Mouse (Mus musculus): Measurements from ENCODE around the gene Rnf157. TPM values are rescaled to one million over a fixed set of nuclear protein-coding genes. Genes with fewer than 3 reads are reported as not detected.
"Not testable (repeated sequence)": the region's sequence is repeated elsewhere in the genome, so short reads cannot be mapped to it uniquely, and the experiment has no call there.

The Rnf157 gene
- total and polyA plus RNA-seq, 3 experiments, result 8.7 to 39.3 (median 10.9) TPM

GRCm38 (mm10) chr11:116426328-116426727, 13.5 kb upstream of the Rnf157 start:
- DNase-seq (ENCODE audit: extremely low read depth); H3K79me2 ChIP-seq (replicated peaks; ENCODE audit: control insufficient read depth, extremely low read depth, insufficient read depth, poor library complexity, severe bottlenecking); H3K27ac ChIP-seq (ENCODE audit: insufficient read depth, low read depth); H3K9me3 ChIP-seq (replicated peaks; ENCODE audit: low read length); H3K4me3 ChIP-seq (replicated peaks in 1 of 3; ENCODE audit: low read depth in 2 of 3, low read length in 2 of 3, poor library complexity in 1 of 3); H3K4me2 ChIP-seq (ENCODE audit: insufficient read depth, low read depth, poor library complexity, severe bottlenecking); H3K27me3 ChIP-seq (replicated peaks); dilution Hi-C loops (cut with MboI; ENCODE audit: extremely low pct_ligation_motif_present, extremely low pct_unique_long_range_greater_than_20kb, low sequenced_read_pairs); H3K36me3 ChIP-seq (replicated peaks in 1 of 2; ENCODE audit: control insufficient read depth in 1 of 2, insufficient read depth in 1 of 2, low read length in 1 of 2); in situ Hi-C loops (cut with MboI; ENCODE audit: low pct_ligation_motif_present, low pct_unique_long_range_greater_than_20kb, low sequenced_read_pairs); H3K9ac ChIP-seq (ENCODE audit: insufficient read depth, low read depth): not testable (repeated sequence)
- H3K4me1 ChIP-seq (ENCODE audit: control insufficient read depth in 1 of 2, insufficient read depth in 2 of 2), result peaks cover 33 to 87% of the 10 kb centered on the region in 2 experiments

- H3K79me2 ChIP-seq (replicated peaks; ENCODE audit: control insufficient read depth, extremely low read depth, insufficient read depth, poor library complexity, severe bottlenecking), result peaks cover 21% of the 10 kb centered on the region
- peak overlapping the region; percentile 55 for H3K4me2 ChIP-seq (ENCODE audit: insufficient read depth, low read depth, poor library complexity, severe bottlenecking)
- in situ Hi-C loops (cut with MboI; ENCODE audit: low pct_ligation_motif_present, low pct_unique_long_range_greater_than_20kb, low sequenced_read_pairs) (loop anchor here (25.0 kb wide), 1 partner anchor 788 kb away; the partner anchor contains the start of gene Slc25a19), dilution Hi-C loops (cut with MboI; ENCODE audit: extremely low pct_ligation_motif_present, extremely low pct_unique_long_range_greater_than_20kb, low sequenced_read_pairs) (no loop called here)
- H3K4me3 ChIP-seq (replicated peaks in 1 of 3; ENCODE audit: low read depth in 2 of 3, low read length in 2 of 3, poor library complexity in 1 of 3), result peak overlapping the region in 2 of 3 experiments; percentile 4 to 12
- TF ChIP-seq HCFC1 (IDR thresholded peaks at IDR 0.05; ENCODE audit: low read depth, low read length) (no peak), POLR2A (IDR thresholded peaks at IDR 0.05; ENCODE audit: low read depth, low read length) (0 out of 2 replicates have a peak, but pooled peaks have one; percentile 17), MEF2A (IDR thresholded peaks at IDR 0.05; ENCODE audit: borderline replicate concordance, low read depth, low read length) (0 out of 2 replicates have a peak, but pooled peaks have one; percentile 21)
- peak overlapping the region; percentile 97 for H3K27ac ChIP-seq (ENCODE audit: insufficient read depth, low read depth)
- peak overlapping the region; percentile 72 for H3K9ac ChIP-seq (ENCODE audit: insufficient read depth, low read depth)
- no peak for DNase-seq (ENCODE audit: extremely low read depth)
- H3K27me3 ChIP-seq (replicated peaks), result no peaks in the 10 kb centered on the region
- no peaks in the 10 kb centered on the region for H3K9me3 ChIP-seq (replicated peaks; ENCODE audit: low read length)
- peaks cover 39 to 90% of the 10 kb centered on the region in 2 experiments for H3K4me1 ChIP-seq (ENCODE audit: control insufficient read depth in 1 of 2, insufficient read depth in 2 of 2)
- peaks cover 0 to 3% of the 10 kb centered on the region in 2 experiments for H3K36me3 ChIP-seq (replicated peaks in 1 of 2; ENCODE audit: control insufficient read depth in 1 of 2, insufficient read depth in 1 of 2, low read length in 1 of 2)
Observed at GRCm38 (mm10) chr11:116424621-116425407, 12.0 kb upstream of the Rnf157 start.

- Histone ChIP-seq H3K4me2 (ENCODE audit: insufficient read depth, low read depth, poor library complexity, severe bottlenecking) (peak overlapping the region; percentile 55), H3K4me3 (replicated peaks in 1 of 3; ENCODE audit: low read depth in 2 of 3, low read length in 2 of 3, poor library complexity in 1 of 3) (peak overlapping the region; percentile 12 to 44 (median 13)), H3K27ac (ENCODE audit: insufficient read depth, low read depth) (peak overlapping the region; percentile 97), H3K79me2 (replicated peaks; ENCODE audit: control insufficient read depth, extremely low read depth, insufficient read depth, poor library complexity, severe bottlenecking) (peaks cover 22% of the 10 kb centered on the region), H3K9ac (ENCODE audit: insufficient read depth, low read depth) (peak overlapping the region; percentile 72), H3K4me1 (ENCODE audit: control insufficient read depth in 1 of 2, insufficient read depth in 2 of 2) (peaks cover 35 to 86% of the 10 kb centered on the region in 2 experiments), H3K9me3 (replicated peaks; ENCODE audit: low read length) (no peaks in the 10 kb centered on the region), H3K36me3 (replicated peaks in 1 of 2; ENCODE audit: control insufficient read depth in 1 of 2, insufficient read depth in 1 of 2, low read length in 1 of 2) (peaks cover 0 to 3% of the 10 kb centered on the region in 2 experiments), H3K27me3 (replicated peaks) (no peaks in the 10 kb centered on the region)
- dilution Hi-C loops (cut with MboI; ENCODE audit: extremely low pct_ligation_motif_present, extremely low pct_unique_long_range_greater_than_20kb, low sequenced_read_pairs), result no loop called here
- in situ Hi-C loops (cut with MboI; ENCODE audit: low pct_ligation_motif_present, low pct_unique_long_range_greater_than_20kb, low sequenced_read_pairs), result loop anchor here (25.0 kb wide), 1 partner anchor 787 kb away; the partner anchor contains the start of gene Slc25a19
- DNase-seq (ENCODE audit: extremely low read depth), result peak; percentile 97
- TF ChIP-seq ZKSCAN1 (IDR thresholded peaks at IDR 0.05; ENCODE audit: borderline replicate concordance, low read depth, low read length) (no peak; the same call in 1 of the 2 replicates), TCF12 (IDR thresholded peaks at IDR 0.05; ENCODE audit: low read depth, low read length) (peak; percentile 92), CHD1 (IDR thresholded peaks at IDR 0.05; ENCODE audit: low read depth, low read length) (peak; percentile 61; the same call in 1 of the 2 replicates), ETS1 (conservative IDR thresholded peaks at IDR 0.05; ENCODE audit: low read depth, low read length) (peak; percentile 94), RAD21 (IDR thresholded peaks at IDR 0.05; ENCODE audit: low read depth, low read length) (no peak; the same call in 1 of the 2 replicates), USF1 (IDR thresholded peaks at IDR 0.05; ENCODE audit: low read depth, low read length) (no peak), SMC3 (IDR thresholded peaks at IDR 0.05; ENCODE audit: low read depth, low read length) (peak; percentile 36), MAZ (IDR thresholded peaks at IDR 0.05; ENCODE audit: low read depth, low read length) (peak; percentile 88), NRF1 (IDR thresholded peaks at IDR 0.05; ENCODE audit: low read depth, low read length) (no peak), CTCF (conservative IDR thresholded peaks at IDR 0.05 in 1 of 2, IDR thresholded peaks at IDR 0.05 in 1 of 2; ENCODE audit: low read depth in 2 of 2, low read length in 2 of 2) (no peak), MEF2A (IDR thresholded peaks at IDR 0.05; ENCODE audit: borderline replicate concordance, low read depth, low read length) (peak; percentile 93), E2F4 (IDR thresholded peaks at IDR 0.05; ENCODE audit: insufficient replicate concordance, low read depth, low read length) (peak; percentile 47; the same call in 1 of the 2 replicates), PAX5 (IDR thresholded peaks at IDR 0.05; ENCODE audit: low read length) (no peak), IRF4 (IDR thresholded peaks at IDR 0.05; ENCODE audit: low read depth, low read length) (peak; percentile 94), TBP (conservative IDR thresholded peaks at IDR 0.05; ENCODE audit: low read depth, low read length) (peak; percentile 87), ELF1 (IDR thresholded peaks at IDR 0.05; ENCODE audit: low read depth, low read length) (peak; percentile 84), MYC (IDR thresholded peaks at IDR 0.05; ENCODE audit: low read depth, low read length) (peak; percentile 94), ZC3H11A (IDR thresholded peaks at IDR 0.05; ENCODE audit: low read depth, low read length) (no peak), POLR2AphosphoS2 (IDR thresholded peaks at IDR 0.05; ENCODE audit: low read depth, low read length) (peak; percentile 89)
Observed at GRCm38 (mm10) chr11:116423782-116424620, 11.2 kb upstream of the Rnf157 start.

Measured in CH12.LX (cell line).